Mouse (Mus musculus) midbrain, embryonic 16.5 days (tissue): ENCODE data around the gene Omg. TPM values are rescaled to one million over a fixed set of nuclear protein-coding genes. Genes with fewer than 3 reads are reported as not detected.

ENCODE experiments used
- polyA plus RNA-seq: library from polyadenylated mRNA; unstranded; fragments of >200 nt; fragmentation: Nextera tagmentation; extraction: Ambion mirVana; gene quantifications from 2 replicates; pipeline ENCODE4 v1.2.1, GENCODE M21; 2015

The Omg gene
- polyA plus RNA-seq, 1 experiment from 2014 or later, result 9.8 TPM

Other genes starting within 250 kb of the Omg start
- 499 and 559 TPM in 2 replicates for gene Wsb1, start 249.4 kb downstream of the Omg start, polyA plus RNA-seq
- not detected in 2 replicates for gene Gm9964, start 207.2 kb downstream of the Omg start, polyA plus RNA-seq
- 4.7 and 5.8 TPM in 2 replicates for gene Nf1, start 164.4 kb downstream of the Omg start, polyA plus RNA-seq
- gene Evi2b, start 19.7 kb upstream of the Omg start, polyA plus RNA-seq, result not detected in 2 replicates
- gene Evi2, start 26.5 kb upstream of the Omg start, polyA plus RNA-seq, result 0.60 and 0.65 TPM in 2 replicates
- gene Evi2a, start 26.5 kb upstream of the Omg start, polyA plus RNA-seq, result 2.8 and 3.1 TPM in 2 replicates
- 27.8 and 29.4 TPM in 2 replicates for gene Rab11fip4, start 87.1 kb upstream of the Omg start, polyA plus RNA-seq